Mouse (Mus musculus) layer of hippocampus, adult 18-20 months (tissue): Measurements from ENCODE around the gene Tpx2. TPM values are rescaled to one million over a fixed set of nuclear protein-coding genes. Genes with fewer than 3 reads are reported as not detected.

ENCODE experiments used
- DNase-seq, 2 experiments: peaks; one replicate each; pipeline ENCODE4 v3.0.0; 2022; ENCODE audit warnings: low spot score in 2 of 2
- total RNA-seq, 2 experiments: library from RNA; stranded (reverse); gene quantifications; 2 replicates each; pipeline ENCODE4 v1.2.3; 2021

Gene Tpx2
- total RNA-seq, 2 experiments from 2014 or later: 1.6 to 1.9 TPM

DNA sequence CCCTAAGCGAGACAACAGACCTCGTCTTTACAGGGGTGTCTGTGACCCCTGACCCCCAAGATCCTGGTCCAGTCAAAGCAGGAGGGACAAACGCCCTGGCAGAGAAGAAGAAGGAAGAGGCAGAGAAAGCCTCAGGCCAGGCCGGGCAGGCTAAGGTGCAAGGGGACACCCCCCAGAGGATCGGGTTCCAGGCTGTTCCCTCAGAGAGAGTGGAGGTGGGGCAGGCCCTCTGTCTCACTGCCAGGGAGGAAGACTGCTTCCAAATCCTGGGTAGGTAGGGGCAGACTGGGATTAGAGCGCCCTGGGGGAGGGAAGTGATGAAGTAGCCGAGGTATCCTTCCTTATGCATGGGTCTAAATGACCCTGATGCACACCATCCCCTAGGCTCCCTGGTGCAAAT, 65.7 kb downstream of the Tpx2 start:
- no peak for DNase-seq

- peak; percentile 79 to 92 for DNase-seq
These were observed 66.8 kb downstream of the Tpx2 start for GRCm38 (mm10) chr2:152914310-152915120.

- no peak for DNase-seq
These were observed 67.7 kb downstream of the Tpx2 start for GRCm38 (mm10) chr2:152915453-152915852.

DNA sequence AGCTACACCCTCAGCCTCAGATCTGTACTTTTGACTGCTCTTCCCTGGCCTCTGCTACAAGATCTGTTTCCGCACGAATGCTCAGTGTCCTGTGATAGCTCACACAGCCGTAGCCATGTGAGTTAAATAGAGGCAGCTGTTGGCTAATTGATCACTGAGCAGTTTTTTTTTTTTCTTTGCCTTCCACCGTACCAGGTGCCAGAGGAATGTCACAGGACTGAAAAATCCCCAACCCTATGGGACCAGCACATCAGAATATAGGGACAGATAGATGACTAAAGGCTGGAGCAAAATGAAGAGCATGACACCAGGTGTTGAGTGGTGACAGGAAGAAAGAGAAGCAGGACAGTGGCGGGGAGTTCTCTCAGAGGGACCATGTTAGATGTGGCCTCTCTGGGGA, 68.3 kb downstream of the Tpx2 start:
- DNase-seq: no peak

DNA sequence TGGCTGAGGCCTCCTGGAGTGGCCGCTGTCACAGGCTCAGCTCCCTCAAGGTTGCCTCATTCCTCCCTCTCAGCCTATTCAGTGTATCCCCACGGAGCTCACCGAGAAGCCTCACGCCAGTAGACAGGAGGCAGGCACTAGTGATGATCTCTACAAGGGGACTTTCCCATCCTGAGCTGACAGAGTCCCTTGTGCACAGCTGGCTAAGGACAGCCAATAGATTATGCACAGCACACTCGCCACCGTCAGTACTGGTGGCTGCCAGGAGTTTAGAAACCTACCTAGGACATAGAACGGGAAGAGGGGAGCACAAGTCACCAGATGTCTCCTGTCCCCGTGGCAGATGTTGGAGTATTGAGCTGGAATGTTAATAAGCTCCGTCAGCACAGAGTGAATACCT, 69.9 kb downstream of the Tpx2 start:
- DNase-seq: no peak

DNA sequence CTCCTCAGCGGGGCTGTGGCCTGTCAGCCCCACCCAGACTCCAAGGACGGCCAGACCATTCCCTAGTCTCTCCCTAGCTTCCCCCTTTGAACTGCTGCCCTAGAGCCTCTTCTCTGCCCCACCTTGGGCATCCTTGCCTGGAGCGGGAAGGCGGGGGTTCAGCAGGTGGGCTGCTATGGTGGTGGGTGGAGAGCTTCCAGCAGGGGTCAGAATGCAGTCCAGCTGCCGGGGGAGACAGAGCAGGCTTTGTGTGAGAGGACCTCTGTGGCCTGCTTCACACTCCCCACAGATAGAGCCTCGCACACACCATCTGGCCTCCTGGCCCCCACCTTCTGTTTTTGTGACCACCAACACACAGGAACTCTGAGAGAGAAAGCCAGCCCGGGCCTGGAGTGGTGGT, 74.6 kb downstream of the Tpx2 start:
- DNase-seq: no peak

DNA sequence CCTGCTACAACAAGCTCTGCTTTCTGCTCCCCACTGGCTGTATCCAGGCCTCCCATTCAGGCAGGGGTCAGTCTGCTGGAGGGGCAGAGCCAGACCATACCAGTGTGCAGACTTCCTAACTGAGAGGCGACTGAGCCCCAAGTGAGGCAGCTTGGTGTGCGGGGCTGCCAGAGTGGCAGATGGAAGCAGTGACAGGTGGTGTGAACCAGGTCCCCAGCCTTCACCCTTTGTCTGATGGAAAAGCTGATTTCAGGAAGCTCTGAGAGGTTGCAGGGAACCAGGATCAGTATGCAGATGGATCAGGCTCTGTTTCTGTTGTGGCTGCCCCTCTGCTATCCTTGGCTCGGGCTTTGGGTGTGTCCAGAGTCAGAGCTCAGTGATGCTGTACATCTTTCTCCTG, 75.9 kb downstream of the Tpx2 start:
- no peak for DNase-seq

GRCm38 (mm10) chr2:152924128-152924527, 76.4 kb downstream of the Tpx2 start:
- DNase-seq: no peak

- no peak for DNase-seq
These were observed 76.8 kb downstream of the Tpx2 start for GRCm38 (mm10) chr2:152924543-152924942.

GRCm38 (mm10) chr2:152925189-152925872, 77.6 kb downstream of the Tpx2 start:
- DNase-seq: no peak

DNA sequence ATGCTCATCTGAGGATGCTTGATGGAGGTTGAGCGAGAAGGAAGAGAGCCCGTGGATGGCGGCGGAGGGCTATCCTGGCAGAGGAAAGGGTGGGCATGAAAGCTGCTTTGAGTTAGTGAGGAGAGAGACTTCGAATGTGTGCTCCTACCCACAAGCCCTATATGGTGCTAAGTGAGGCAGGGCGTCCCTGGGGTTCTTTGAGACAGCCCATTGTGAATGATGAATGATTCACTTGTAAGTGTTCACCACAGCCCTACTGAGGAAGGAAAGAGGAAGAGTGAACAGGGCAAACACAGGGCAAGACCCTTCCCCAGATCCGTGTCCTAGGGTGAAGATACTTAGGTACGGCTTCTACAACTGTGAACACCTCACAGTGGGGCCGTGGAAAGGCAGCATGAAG, 79.1 kb downstream of the Tpx2 start:
- no peak for DNase-seq

DNA sequence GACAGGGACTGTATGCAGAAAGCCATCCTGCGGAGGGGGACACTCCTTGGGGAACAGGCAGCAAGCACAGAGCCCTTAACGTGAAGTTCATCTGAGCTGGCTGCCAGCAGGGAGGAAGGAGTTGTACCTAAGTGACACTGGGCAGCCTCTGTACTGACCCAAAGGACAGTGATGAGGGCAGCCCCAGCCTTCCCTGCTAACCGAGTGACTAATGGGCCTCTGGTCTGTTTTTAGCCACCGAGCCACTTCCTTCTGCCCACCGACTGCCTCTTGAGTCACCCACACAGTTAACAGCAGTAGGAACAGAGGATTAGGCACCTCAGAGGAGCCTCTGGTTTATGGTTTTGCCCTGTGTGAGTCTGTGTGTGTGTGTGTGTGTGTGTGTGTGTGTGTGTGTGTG, 79.6 kb downstream of the Tpx2 start:
- no peak for DNase-seq

GRCm38 (mm10) chr2:152928219-152928987, 80.6 kb downstream of the Tpx2 start:
- DNase-seq: no peak

- no peak for DNase-seq
These were observed 81.2 kb downstream of the Tpx2 start for GRCm38 (mm10) chr2:152928988-152929370.

- DNase-seq: no peak
These were observed 82.5 kb downstream of the Tpx2 start for GRCm38 (mm10) chr2:152930276-152930675.

DNA sequence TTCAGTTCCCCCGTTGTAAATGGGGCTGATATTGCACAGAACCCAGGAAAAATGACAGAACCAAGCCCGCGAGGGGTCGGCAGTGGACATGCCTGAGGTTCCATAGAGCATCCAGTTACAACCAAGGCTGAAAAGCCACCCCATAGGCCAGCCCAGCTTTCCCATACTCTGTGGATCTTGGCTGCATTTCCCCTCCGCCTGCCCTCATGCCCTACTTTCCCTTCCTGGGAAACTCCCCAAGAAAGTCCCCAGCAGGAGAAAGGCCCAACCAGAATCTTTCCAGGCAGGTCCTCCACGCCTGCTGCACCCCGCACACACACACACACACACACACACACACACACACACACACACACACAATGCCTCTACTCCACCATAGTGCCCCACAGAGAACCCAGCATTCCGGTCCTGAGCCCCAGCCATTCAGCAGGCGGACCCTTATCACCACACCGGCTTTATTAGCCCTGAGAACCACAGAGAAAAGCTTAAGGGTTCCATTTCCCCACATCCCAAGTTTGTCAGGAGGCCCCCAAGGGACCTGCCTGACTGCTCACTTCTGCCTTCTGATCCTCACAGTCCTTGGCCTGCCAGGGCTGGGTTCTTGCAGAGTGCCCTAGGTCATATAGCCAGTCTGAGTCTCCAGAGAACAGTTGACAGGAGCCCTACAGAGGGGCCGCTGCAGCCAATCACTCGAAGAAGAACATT, 83.8 kb downstream of the Tpx2 start:
- no peak for DNase-seq

DNA sequence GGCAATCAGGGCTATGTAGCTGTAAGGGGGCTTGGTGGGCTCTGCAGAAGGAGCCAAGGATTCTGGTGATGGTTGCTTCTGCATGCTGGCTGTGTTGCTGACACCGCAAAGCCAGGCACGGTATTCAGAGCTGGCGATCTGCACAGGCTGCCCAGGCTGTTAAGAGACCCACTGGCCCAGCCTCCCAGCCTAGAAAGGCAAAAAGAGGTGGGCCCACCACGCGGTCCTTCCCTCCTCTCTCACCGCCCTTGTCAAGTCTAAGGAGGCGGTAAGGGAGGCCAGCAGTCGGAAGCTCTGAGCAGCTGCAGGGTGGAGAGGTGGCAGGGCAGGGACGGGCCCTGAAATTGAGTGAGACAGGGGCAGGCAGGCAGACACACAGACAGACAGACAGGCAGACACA, 85.3 kb downstream of the Tpx2 start, which contains the start of gene Foxs1:
Gene Foxs1, minus strand, starts transcription at position 161 of the 400 bp plus-strand sequence.
- DNase-seq: no peak

- DNase-seq: no peak
These were observed 85.8 kb downstream of the Tpx2 start for GRCm38 (mm10) chr2:152933614-152934013.

- DNase-seq: peak; percentile 25 to 48
These were observed 92.1 kb downstream of the Tpx2 start for GRCm38 (mm10) chr2:152939846-152940245.

- DNase-seq: no peak
These were observed 93.3 kb downstream of the Tpx2 start for GRCm38 (mm10) chr2:152941106-152941505.

- no peak for DNase-seq
These were observed 94.0 kb downstream of the Tpx2 start for GRCm38 (mm10) chr2:152941776-152942175.
